Mouse (Mus musculus): ENCODE measurements at regions not wholly inside any gene's neighbourhood (a gene's known extent, or its start where the extent isn't known, plus 50 kb on each side); places are given as distances from the start of the nearest gene placed in this dataset.

GRCm38 (mm10) chr2:131688282-131688681, 126.2 kb upstream of the Adra1d start:
- H3K27me3 ChIP-seq, result no peaks in the 10 kb centered on the region
- H3K9ac ChIP-seq, result no peak overlapping the region
- no peaks in the 10 kb centered on the region for H3K9me3 ChIP-seq
- H3K4me2 ChIP-seq, result no peak overlapping the region
- ATAC-seq (ENCODE audit: insufficient number of reproducible peaks, low FRiP score, low TSS enrichment, low read depth), result no peak
- no peaks in the 10 kb centered on the region for H3K4me1 ChIP-seq
- H3K4me3 ChIP-seq, result no peak overlapping the region
- H3K36me3 ChIP-seq, result no peaks in the 10 kb centered on the region
- no peak overlapping the region for H3K27ac ChIP-seq
- WGBS, result 92% methylated on average over 2 of the region's 2 CpGs

DNA sequence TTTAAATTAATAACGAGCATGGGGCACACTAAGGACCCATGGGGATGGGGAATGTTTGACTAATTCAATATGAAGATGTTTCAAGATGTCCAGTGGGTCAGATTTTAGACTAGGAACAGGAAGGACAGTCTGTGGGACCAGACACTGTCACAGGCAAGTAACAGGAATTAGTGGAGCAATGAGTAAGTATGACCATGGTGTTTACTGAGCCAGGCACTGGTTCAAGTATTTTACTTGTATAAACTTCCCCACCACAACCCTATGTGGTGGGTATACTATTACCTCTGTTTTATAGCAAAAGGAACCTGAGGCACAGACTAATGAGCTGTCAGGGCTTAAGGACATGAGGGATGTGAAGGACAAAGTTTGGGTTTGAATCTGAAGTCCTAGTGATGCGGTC, 125.4 kb upstream of the Adra1d start:
- no peak overlapping the region for H3K4me2 ChIP-seq
- no peak for ATAC-seq (ENCODE audit: insufficient number of reproducible peaks, low FRiP score, low TSS enrichment, low read depth)

GRCm38 (mm10) chr2:131686748-131687147, 124.7 kb upstream of the Adra1d start:
- Histone ChIP-seq H3K4me2 (no peak overlapping the region), H3K9ac (no peak overlapping the region), H3K4me1 (no peaks in the 10 kb centered on the region), H3K27ac (no peak overlapping the region), H3K36me3 (no peaks in the 10 kb centered on the region), H3K4me3 (no peak overlapping the region), H3K27me3 (no peaks in the 10 kb centered on the region), H3K9me3 (no peaks in the 10 kb centered on the region)
- ATAC-seq (ENCODE audit: insufficient number of reproducible peaks, low FRiP score, low TSS enrichment, low read depth), result no peak
- 59% methylated on average over 2 of the region's 2 CpGs for WGBS

More for the DNA sequence above, 125.4 kb upstream of the Adra1d start:
- Histone ChIP-seq H3K9ac (no peak overlapping the region), H3K27ac (no peak overlapping the region), H3K4me1 (no peaks in the 10 kb centered on the region), H3K9me3 (no peaks in the 10 kb centered on the region), H3K4me3 (no peak overlapping the region), H3K36me3 (no peaks in the 10 kb centered on the region), H3K27me3 (no peaks in the 10 kb centered on the region)
- WGBS, result 81% methylated on average over 2 of the region's 2 CpGs

GRCm38 (mm10) chr2:131685326-131685725, 123.2 kb upstream of the Adra1d start:
- 74% methylated on average over 3 of the region's 3 CpGs for WGBS
- ATAC-seq (ENCODE audit: insufficient number of reproducible peaks, low FRiP score, low TSS enrichment, low read depth), result no peak
- H3K4me2 ChIP-seq, result no peak overlapping the region
- H3K9me3 ChIP-seq, result no peaks in the 10 kb centered on the region
- no peaks in the 10 kb centered on the region for H3K27me3 ChIP-seq
- H3K4me1 ChIP-seq, result no peaks in the 10 kb centered on the region
- no peak overlapping the region for H3K9ac ChIP-seq
- H3K27ac ChIP-seq, result no peak overlapping the region
- H3K4me3 ChIP-seq, result no peak overlapping the region
- H3K36me3 ChIP-seq, result no peaks in the 10 kb centered on the region

GRCm38 (mm10) chr2:131683734-131684133, 121.7 kb upstream of the Adra1d start:
- Histone ChIP-seq H3K4me2 (no peak overlapping the region), H3K36me3 (no peaks in the 10 kb centered on the region), H3K27ac (no peak overlapping the region), H3K9ac (no peak overlapping the region), H3K27me3 (no peaks in the 10 kb centered on the region), H3K9me3 (no peaks in the 10 kb centered on the region), H3K4me1 (no peaks in the 10 kb centered on the region), H3K4me3 (no peak overlapping the region)
- no peak for ATAC-seq (ENCODE audit: insufficient number of reproducible peaks, low FRiP score, low TSS enrichment, low read depth)
- WGBS, result 85% methylated on average over 2 of the region's 2 CpGs

- Histone ChIP-seq H3K27ac (no peak overlapping the region), H3K4me1 (no peaks in the 10 kb centered on the region; the same call in 1 of the 2 replicates), H3K9ac (no peak overlapping the region), H3K27me3 (no peaks in the 10 kb centered on the region), H3K36me3 (no peaks in the 10 kb centered on the region), H3K4me2 (no peak overlapping the region), H3K4me3 (no peak overlapping the region), H3K9me3 (no peaks in the 10 kb centered on the region)
- no peak for ATAC-seq (ENCODE audit: insufficient number of reproducible peaks, low FRiP score, low TSS enrichment, low read depth)
- WGBS, result 38% methylated on average over 2 of the region's 2 CpGs
Observed at GRCm38 (mm10) chr2:131678484-131678883, 116.4 kb upstream of the Adra1d start.

DNA sequence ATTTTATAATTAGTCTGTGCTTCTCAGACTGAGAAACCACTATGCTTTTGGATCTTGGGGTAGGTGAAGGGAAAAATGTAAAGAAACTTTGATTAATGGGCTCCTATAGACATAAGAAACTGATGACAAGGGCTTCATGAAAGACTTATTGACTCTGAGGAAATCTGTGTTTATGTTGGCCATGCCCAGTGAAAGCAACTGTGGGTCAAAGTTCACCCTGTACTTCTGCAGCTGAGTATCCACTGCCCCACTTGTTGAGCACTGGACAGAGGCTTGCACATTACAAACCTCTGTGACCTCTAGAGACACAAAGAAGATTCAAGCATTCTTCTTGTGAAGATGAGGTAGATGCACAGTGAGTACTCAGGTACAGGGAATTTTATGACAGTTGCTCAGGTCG, 114.7 kb upstream of the Adra1d start:
- Histone ChIP-seq H3K4me1 (no peaks in the 10 kb centered on the region; the same call in 1 of the 2 replicates), H3K36me3 (no peaks in the 10 kb centered on the region), H3K9me3 (no peaks in the 10 kb centered on the region), H3K4me3 (no peak overlapping the region), H3K27ac (no peak overlapping the region), H3K27me3 (no peaks in the 10 kb centered on the region), H3K4me2 (no peak overlapping the region), H3K9ac (no peak overlapping the region)
- no peak for ATAC-seq (ENCODE audit: insufficient number of reproducible peaks, low FRiP score, low TSS enrichment, low read depth)
- WGBS, result 87% methylated on average over 1 of the region's 1 CpGs

- Histone ChIP-seq H3K27ac (no peak overlapping the region), H3K4me3 (no peak overlapping the region), H3K9ac (no peak overlapping the region), H3K36me3 (no peaks in the 10 kb centered on the region), H3K4me1 (no peaks in the 10 kb centered on the region; the same call in 1 of the 2 replicates), H3K9me3 (no peaks in the 10 kb centered on the region), H3K4me2 (no peak overlapping the region), H3K27me3 (no peaks in the 10 kb centered on the region)
- no peak for ATAC-seq (ENCODE audit: insufficient number of reproducible peaks, low FRiP score, low TSS enrichment, low read depth)
- WGBS, result 87% methylated on average over 6 of the region's 6 CpGs
Observed at GRCm38 (mm10) chr2:131674872-131675271, 112.8 kb upstream of the Adra1d start.

DNA sequence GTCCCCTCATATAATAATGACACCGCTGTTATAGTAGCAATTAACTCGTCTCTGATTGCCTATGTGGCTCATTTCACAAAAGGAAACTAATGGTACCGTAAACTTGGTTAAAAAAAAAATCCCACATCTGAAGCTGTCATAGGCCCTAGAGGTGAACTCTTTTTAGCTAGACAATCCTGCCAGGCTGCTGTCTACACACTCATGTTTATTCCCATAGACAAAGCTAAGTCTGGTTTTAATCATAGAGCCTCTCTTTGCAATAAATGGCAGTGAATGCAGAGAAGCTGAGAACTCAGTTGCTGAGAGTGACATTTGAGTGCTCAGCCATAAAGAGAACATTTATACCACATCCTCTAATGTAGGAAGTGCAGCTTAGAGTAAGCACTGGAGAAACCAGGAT, 111.3 kb upstream of the Adra1d start:
- Histone ChIP-seq H3K9me3 (no peaks in the 10 kb centered on the region), H3K4me2 (no peak overlapping the region), H3K4me3 (no peak overlapping the region), H3K27ac (no peak overlapping the region), H3K36me3 (no peaks in the 10 kb centered on the region), H3K27me3 (no peaks in the 10 kb centered on the region), H3K4me1 (no peaks in the 10 kb centered on the region; the same call in 1 of the 2 replicates), H3K9ac (no peak overlapping the region)
- no peak for ATAC-seq (ENCODE audit: insufficient number of reproducible peaks, low FRiP score, low TSS enrichment, low read depth)
- WGBS, result 34% methylated on average over 3 of the region's 3 CpGs

DNA sequence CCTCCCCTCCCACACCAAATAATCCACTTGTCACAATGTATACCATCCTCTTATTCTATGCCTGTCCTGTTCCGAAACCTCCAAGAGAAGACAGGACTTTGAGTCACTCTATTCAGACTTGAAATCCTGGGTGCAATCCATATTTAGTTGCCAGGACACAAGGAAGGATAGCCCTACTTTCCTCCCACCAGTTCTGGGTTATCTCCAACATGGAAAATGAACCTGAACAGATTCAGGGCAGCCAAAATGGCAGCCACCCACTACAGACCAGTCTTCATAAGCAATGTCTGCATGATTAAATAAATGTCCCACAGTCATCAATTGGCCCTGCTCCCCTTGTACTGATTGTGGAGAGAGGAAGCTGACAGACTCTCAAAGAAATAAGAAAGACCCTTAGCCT, 110.6 kb upstream of the Adra1d start:
- H3K4me3 ChIP-seq, result no peak overlapping the region
- no peaks in the 10 kb centered on the region; the same call in 1 of the 2 replicates for H3K4me1 ChIP-seq
- H3K36me3 ChIP-seq, result no peaks in the 10 kb centered on the region
- H3K27ac ChIP-seq, result no peak overlapping the region
- H3K27me3 ChIP-seq, result no peaks in the 10 kb centered on the region
- ATAC-seq (ENCODE audit: insufficient number of reproducible peaks, low FRiP score, low TSS enrichment, low read depth), result no peak
- no peaks in the 10 kb centered on the region for H3K9me3 ChIP-seq
- WGBS, result 92% methylated on average over 1 of the region's 1 CpGs
- no peak overlapping the region for H3K9ac ChIP-seq
- H3K4me2 ChIP-seq, result no peak overlapping the region

- Histone ChIP-seq H3K9me3 (no peaks in the 10 kb centered on the region), H3K27ac (no peak overlapping the region), H3K4me1 (no peaks in the 10 kb centered on the region; the same call in 1 of the 2 replicates), H3K27me3 (no peaks in the 10 kb centered on the region), H3K4me3 (no peak overlapping the region), H3K9ac (no peak overlapping the region), H3K36me3 (no peaks in the 10 kb centered on the region), H3K4me2 (no peak overlapping the region)
- 30% methylated on average over 1 of the region's 1 CpGs for WGBS
- ATAC-seq (ENCODE audit: insufficient number of reproducible peaks, low FRiP score, low TSS enrichment, low read depth), result no peak
Observed at GRCm38 (mm10) chr2:131672223-131672622, 110.1 kb upstream of the Adra1d start.

DNA sequence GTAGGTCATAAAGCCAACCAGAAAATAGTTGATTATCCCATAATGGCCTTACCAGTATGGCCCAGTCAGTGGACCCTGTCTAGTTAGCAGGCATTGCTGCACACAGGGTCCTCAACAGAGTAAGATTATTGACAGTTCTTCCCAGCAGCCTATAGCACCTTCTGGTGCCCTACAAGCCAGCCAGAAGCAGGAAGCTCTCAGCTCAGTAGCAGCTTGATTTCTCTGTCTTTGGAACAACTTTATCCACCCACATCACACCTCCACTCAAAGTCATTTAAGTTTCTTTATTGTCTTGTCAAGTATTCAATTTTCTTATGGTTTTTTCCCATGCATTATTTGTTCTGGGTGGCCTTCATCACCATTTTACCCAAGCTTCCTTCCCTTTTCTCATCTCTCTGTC, 108.8 kb upstream of the Adra1d start:
- Histone ChIP-seq H3K27me3 (no peaks in the 10 kb centered on the region), H3K36me3 (no peaks in the 10 kb centered on the region), H3K9ac (no peak overlapping the region), H3K4me3 (no peak overlapping the region), H3K9me3 (no peaks in the 10 kb centered on the region), H3K27ac (no peak overlapping the region), H3K4me1 (no peaks in the 10 kb centered on the region; the same call in 1 of the 2 replicates), H3K4me2 (no peak overlapping the region)
- no peak for ATAC-seq (ENCODE audit: insufficient number of reproducible peaks, low FRiP score, low TSS enrichment, low read depth)

DNA sequence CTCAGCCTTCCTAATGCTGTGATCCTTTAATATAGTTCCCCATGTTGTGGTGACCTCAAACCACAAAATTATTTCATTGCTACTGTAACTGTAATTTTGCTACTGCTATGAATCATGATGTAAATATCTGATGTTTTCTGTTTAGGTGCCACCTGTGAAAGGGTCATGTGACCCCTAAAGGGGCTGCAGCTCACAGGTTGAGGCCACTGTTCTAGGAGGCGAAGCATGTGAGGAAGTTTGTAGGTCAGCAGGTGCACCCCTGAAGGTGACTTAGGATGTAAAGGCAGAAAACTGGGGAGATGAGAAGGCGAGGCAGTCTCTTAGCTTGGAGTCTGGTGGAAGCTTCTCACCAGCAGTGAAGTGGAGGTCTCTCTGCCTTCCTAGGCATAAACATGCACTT, 105.8 kb upstream of the Adra1d start:
- H3K4me1 ChIP-seq, result no peaks in the 10 kb centered on the region
- no peaks in the 10 kb centered on the region for H3K36me3 ChIP-seq
- H3K4me3 ChIP-seq, result no peak overlapping the region
- no peak overlapping the region for H3K27ac ChIP-seq
- no peaks in the 10 kb centered on the region for H3K27me3 ChIP-seq
- H3K9ac ChIP-seq, result no peak overlapping the region
- WGBS, result 86% methylated on average over 2 of the region's 2 CpGs
- no peak overlapping the region for H3K4me2 ChIP-seq
- no peak for ATAC-seq (ENCODE audit: insufficient number of reproducible peaks, low FRiP score, low TSS enrichment, low read depth)
- no peaks in the 10 kb centered on the region for H3K9me3 ChIP-seq

Measured in limb, embryonic 15.5 days (tissue).